Mouse (Mus musculus) neural tube, embryonic 10.5 days (tissue): ENCODE measurements around the gene Bach2.
A peak's percentile ranks its signal among the peaks of the same experiment; 100 is the strongest.

ENCODE experiments used
- DNase-seq: peaks from one replicate; pipeline ENCODE4 v3.0.0-alpha.2; 2017; ENCODE audit warnings: low spot score; ENCODE audit errors: extremely low spot score

The Bach2 gene

DNA sequence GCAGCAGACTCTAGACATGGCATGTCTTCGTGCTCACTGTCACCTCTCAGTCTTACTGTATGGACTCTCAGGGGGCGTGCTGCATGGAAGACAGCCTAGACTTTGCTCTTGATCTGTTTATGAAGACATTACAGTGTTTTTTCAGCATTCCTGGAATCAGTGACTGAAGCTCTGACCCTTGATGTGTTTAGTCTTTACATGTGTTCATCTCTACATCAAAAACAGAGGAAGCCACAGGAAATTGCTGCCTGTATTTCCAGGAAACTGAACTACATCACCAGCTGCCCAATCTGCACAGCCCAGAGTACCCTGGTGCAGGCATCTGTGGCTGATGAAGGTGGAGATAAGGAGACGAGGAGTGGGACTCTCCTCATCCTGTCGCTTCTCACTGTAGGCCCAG is 52.8 kb downstream of the Bach2 start:
- no peak for DNase-seq

DNA sequence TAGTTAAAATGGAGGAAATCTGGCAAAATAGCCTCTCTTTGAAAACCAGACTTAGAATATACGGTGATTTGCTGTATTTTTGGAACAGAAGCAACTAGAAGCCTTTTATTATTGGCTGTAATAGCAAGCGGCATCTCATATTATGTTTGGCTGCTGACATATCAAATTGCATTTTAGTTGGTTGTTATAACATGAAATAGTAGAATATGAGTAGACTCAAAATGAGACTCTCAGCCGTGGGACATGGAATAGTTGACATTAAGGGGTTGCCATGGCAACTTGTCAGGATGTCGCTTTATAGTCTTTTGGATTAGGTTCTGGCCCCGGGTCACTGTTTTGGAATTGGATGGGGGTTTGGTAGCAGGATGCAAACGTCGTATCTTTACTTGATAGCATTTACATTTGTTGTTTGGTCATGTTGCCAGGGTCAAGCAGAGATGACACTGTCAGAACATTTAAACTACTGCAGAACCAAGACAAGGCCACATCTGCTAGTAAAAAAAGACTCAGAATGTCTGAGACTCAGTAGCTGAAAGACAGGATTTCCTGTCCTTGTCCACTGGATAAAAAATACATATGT is 55.2 kb downstream of the Bach2 start:
- DNase-seq, result no peak

DNA sequence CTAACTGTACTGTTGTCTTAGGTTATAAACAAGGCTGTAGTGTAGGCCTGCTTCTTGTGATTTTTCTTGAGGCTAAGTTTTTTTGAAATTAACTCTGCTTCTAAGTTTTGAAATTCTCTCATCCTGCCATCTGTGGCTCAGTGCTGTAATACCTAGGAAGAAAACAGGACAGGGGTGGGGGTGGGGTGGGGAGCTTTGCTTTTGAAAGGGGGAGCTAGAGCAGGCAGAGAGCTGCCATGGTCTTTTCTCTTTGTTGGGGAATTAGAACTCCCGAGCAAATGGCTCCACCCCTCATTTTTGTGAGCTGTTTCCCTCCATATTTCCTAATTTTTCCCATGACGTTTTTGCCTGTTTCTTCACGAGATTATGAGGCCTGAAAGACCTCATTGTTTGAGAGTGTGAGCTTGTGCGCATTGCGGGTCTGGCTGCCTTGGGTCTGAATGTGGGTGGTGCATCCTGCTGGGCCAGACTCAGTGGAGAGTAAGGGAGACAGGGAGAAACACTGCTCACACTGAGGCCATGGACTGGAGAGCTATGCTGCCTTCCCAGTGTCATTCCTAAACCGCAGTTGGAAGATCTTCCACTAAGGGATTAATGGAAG is 58.6 kb downstream of the Bach2 start:
- no peak for DNase-seq

DNA sequence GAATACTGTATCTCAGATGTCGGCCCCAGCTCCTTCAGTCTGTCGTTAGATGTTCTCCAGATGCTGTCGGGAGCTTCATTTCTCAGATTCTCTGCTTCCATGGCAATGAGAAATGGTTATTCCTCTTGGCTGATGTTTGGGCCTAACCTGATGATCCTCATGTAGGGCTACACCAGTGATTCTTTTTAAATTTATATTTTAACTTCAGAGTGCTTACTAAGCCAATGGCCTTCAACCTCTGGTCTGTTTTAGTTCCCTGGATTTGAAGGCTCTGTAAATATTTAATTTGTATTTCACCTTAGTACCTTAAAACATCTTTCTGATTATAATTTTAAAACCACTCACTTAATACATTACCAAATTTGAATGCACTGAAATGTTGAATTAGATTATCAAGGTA is 60.6 kb downstream of the Bach2 start:
- no peak for DNase-seq

DNA sequence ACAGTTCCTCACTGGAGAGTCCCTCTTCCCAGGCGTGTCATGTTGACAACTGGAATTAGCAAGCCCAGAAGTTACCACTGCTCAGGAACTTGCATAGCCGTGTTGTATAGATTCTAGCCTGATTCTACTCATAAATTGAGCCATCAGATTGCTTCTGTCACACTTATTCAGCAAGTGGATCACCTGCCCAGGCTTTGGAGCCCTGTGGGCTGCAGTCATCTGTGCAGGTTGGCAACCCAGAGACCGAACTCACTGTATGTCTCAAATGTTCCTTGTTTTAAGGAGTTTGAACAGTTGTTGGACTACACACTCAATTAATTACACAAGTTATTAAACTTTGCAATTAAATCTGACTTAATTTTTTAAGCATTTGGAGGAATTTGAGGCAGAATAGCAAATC is 61.4 kb downstream of the Bach2 start:
- DNase-seq, result no peak

DNA sequence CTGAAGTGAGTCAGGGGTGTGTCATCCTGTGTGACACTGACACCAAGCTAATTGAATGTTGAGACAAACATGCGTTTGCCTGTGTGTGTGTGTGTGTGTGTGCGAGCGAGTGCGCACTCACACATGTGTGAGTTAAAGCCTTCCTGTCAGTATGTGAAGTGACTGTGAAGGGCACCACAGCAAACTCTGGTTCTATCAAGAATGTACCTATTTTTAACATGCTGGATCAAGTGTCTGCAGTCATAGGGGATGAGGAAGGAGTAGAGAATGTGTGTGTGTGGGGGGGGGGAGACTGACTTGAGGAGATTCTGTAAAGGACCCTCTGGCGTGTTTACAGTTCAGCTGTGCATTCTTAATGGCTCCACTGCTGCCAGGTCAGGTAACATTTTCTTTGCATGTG is 64.1 kb downstream of the Bach2 start:
- no peak for DNase-seq

DNA sequence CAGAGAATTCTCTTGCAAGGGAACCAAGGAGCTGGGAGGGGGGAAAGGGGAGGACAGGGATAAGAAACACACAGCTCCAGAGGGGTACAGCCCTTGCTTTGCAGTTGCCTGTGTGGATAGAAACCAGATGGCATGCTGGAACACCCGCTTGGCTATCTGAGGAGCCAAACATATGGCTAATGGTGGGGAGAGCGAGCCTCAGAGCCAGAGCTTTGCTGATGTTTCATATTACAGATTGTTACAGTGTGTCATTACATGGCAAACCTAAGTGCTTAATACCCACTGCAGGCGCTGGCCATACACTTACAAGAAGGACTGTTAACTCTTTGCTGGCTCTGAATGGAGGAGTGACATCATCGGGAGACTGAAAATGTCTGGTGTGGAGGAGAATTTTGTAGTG is 64.5 kb downstream of the Bach2 start:
- peak; percentile 70 for DNase-seq

DNA sequence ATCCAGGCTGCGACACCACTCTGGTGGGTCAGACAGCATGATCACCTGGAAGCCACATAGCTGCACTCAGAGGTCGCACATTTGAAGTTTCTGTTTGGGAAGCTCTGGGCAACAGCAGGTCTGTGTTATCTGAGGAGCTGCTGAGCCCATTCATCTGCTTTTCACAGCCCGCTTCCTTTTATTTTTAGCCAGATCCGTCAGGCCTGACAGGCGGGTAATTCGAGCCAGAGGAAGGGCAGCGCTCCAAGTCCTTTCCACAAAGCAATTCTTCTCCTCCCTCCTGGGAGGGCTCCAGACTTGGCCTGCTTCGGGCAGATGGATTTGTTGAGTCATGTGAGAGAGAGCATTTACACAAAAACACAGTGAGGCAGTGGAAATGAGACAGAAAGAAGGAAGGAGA is 65.1 kb downstream of the Bach2 start:
- DNase-seq, result peak; percentile 86

DNA sequence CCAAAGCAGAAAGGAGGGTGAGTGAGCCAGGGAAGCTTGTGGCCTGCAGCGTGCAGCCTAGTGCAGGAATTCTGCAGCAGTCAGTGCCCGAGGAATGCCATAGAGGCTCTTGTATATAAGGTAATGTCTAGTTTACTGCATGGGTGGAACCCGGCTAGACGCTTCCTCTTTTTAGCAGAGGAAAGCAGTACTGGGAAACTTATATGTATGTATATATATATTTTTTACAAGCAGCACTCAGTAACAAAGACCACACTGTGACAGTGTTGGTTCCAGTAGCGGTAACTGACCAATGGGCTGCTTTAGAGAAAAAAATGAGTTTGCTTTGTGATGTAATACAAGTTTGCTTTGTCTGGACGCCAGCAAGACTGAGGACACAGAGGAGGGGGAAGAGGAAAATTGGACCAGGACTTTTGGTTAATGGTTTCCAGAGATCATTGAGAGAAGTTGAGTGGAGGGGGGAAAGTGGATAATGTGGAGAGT is 65.7 kb downstream of the Bach2 start:
- DNase-seq, result no peak

DNA sequence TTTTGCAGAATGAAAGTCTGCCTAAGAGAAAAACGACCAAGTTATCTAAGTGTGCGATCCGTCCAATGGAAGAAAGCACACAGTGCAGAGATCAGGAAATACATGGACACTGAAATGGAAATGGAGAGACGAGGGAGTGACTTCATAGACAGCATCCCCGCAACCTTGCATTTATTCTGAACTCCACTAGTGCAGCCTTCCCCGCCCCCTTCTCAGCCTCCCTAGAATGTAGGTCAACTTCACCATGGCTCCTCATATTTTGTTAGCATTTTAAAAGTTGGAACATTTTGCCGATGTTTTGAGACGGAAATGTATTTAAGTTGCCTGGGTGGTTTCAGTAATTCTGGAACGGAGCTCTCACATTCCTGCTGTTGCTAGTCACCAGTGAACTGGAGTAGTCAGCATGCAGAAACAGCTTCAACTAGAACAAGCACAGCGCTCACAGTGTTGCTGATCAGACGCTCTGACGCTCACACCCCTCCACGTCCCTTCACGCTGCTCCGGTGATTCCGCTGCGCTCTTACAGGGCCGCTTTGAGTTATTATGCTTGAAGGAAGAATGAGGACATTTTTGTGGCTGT is 66.5 kb downstream of the Bach2 start:
- no peak for DNase-seq

DNA sequence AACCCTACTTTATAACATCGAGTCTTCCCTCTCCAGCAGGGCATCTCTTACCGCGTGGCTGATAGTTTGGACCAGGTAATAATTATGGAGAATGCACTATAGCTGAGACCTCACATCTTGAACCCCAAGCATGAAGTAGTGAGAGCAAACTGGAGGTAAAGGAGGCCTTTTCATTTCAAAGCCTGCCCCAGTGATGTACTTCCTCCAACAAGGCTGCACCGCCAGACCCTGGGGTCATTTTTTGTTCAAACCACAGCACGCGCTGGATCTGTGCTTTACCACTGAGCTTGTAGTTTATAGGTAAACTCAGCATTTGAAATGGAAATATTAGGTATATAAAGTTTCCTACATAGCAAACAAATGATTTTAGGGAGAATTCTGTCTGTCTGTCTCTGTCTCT is 67.1 kb downstream of the Bach2 start:
- no peak for DNase-seq

DNA sequence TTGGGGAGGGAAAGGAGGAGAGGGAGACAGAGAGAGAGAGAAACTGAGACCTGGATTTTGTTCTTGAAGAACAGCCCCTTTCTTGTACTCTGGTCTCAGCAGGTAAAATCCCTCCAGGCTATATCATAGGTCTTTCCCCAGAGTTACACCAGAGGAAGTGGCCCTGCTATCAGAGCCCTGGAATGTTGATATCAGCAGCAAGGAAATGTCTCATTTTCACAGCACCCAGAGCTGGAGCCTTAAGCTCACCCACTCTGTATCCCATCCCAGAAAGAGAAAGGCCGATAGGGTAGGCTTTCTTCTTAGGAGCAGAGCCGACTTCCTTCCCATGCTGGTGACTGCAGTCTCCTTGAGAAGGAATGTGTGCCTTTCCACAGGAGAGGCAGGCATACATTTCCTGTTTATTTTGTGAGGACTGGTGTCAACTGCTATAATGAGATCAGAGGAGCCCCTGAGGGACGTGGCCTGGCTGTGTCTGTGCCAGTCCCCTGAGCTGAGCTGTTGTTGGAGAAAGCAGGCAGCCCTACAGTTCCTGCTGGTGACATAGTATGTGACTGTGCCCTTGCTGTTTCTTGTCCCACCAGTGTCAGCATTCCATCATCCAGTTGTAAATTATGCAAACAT is 67.7 kb downstream of the Bach2 start:
- DNase-seq, result no peak

DNA sequence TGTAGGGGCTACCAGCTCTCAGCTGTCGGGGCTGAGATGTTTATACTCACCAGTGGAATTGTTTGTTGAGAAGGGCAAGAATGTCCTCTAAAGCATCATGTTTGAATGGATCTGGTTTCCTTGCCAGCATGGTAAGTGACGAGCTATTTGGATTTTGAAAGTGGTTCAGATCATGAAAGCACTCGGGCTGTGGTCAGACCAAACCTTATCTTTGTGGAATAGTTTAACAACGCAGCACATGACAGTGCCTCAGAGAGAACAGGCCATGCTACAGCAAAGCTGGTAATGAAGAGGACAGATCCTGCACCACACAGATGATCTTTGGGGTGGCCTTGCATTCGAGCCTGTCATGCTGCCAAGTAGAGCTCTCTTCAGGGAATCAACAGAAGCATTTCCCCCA is 68.6 kb downstream of the Bach2 start:
- DNase-seq, result no peak

DNA sequence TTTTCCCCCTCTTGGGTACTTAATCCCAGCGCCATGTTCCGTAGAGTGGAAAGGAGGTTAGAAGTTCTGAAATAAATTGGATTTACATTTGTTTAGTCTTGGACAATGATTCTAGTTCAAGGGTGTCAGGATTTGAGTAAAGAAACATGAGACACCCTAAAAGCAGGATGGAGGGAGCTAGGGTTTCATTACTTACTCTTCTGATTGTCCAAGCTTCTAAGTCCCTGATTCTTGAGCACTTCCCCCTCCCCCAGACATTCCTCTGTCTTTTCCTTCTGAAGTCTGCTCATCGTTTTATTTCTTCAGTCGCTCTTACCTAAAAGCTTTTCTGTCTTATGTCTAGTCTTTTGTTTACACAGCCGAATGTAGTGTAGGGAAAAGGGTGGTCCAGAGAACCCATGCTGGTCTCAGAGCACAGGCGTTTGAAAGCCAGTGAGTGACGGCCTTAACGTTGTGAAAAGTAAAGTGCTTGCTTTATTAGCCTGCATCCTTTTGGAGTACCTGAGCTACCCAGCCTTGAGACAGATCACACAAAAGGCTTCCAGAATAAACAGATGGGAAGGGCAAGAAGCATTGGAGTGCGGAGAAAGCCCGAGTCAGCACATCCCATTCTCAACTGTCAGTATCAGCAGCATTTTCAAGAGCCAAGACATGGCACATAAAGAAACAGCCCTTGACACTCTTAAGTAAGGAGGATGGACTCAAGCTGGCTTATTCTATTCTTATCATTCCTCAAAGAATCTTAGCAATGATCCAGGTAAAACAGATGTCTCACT is 73.8 kb downstream of the Bach2 start:
- no peak for DNase-seq

DNA sequence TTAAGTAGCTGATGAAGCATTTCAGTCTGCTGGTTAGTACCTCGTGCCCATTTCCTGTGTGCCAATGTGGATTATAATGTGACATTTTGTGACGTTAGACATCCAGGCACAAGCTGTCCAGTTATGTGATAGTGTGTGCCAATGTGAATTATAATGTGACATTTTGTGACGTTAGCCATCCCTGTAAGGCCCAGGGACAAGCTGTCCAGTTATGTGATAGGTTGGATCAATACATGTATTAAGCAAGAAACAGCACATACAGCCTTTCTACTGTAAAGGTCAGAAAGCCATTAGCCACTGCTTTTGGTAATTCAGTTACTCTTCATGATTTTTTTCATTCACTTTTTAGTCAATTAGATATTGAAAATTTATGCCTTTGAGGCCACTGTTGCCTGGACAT is 76.3 kb downstream of the Bach2 start:
- no peak for DNase-seq

DNA sequence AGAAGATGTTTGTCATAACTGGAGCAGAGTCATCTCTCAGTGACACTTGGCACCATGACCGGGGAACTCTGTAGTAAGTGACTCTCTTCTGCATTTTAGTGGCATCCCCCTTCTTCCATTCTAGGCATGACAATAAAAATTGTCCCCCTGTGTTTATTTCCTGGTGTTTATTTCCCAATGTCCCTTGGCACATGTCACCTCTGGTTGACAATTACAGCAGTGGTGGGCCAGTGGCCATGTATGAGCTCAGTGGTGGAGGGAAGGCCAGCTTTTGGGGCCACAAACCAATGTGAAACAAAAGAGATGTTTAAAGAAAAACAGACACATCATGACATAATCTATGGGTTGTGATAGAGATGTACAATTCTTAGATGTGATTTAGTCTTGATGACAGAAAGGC is 80.0 kb downstream of the Bach2 start:
- DNase-seq, result no peak

DNA sequence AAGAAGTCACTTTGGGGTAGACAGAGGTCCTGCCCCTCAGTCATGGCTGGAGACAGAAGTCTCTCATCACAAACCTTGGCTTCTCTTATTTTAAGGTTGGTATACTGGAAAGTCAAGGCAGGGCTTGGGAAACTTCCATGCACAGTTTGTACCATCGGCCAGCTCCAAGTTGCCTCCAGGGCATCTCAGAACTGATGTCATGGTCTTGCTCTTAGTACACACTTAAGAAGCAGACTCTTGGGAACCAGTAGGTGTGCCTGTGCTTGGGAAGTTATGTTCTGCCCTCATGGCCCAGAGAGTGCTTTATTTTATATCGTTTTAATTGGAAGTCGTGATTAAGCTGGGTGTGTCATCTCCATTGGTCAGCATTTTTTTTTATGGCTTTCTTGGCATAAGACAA is 80.7 kb downstream of the Bach2 start:
- DNase-seq, result no peak

DNA sequence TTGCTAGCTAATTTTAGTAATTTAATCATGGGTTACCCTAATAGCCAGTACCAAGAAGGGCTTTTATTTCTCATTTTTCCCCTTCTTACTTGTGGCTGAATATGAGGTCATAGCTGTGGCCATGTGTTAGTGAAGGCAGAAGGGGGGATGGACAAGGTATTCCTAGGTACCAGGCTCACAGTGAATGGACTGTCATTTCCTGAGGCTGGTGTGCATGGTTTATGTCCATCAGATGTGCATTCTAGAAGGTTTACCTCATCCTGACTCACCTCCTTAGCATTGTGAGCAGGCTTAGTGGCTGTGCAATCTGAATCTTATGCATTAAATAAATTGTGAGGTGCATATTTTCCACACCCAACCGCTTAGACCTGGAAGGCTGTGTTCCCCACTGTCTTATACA is 81.4 kb downstream of the Bach2 start:
- DNase-seq, result no peak

DNA sequence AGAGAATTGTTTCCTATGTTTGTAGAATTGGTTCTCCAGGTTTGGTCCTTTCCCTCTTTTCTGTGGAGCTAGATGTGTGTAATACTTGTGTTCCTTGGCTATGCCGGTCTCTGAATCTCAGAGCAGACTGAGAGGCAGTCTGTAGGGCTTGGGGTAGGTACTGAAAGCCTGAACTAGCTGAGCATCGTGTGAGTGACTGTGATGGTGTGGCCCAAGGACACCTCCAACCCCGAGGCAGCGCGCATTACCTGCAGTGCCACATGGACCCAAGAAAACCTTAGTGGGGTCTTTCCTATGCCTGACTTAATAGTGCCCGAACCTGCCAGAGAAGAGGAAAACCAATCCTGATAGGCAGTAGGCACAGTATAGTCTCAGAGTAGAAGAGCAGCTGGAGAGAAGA is 85.5 kb downstream of the Bach2 start:
- no peak for DNase-seq

DNA sequence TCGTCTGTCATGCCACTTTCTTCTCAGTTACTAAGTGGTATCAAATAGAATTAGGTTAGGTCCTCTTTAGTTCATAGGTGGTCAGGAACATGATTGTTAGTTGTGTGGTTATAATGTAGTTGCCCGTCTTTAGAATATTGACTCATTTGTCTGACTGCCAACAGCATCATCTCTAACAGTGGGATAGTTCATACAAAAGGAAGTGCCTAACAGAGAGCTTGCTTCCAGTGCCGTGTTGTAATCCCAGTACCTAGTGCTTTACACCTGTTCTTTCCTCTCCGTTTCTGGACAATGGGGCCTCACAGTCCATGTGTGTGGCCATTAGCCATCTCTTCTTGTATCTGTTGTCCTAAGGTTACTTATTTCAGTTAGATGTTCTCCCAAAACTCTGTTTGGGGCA is 86.4 kb downstream of the Bach2 start:
- no peak for DNase-seq

DNA sequence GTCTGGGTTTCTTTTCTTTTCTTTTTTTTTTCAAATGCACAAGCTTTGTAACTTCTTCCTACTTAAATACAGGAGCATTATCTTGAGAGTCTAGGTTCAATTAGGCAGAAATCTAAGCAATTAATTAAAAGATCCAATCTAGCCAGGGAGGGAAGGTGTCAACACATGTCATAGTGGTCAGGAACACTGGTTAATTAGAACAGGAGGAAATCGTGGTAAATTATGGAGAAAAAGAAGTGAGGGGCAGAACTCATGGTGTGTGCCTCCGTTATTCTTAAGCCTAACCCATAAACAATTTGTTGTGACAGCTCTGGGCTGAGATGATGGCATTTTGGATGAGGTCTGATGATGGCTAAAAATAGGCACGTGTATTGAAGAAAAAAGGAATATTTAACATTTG is 87.0 kb downstream of the Bach2 start:
- no peak for DNase-seq

DNA sequence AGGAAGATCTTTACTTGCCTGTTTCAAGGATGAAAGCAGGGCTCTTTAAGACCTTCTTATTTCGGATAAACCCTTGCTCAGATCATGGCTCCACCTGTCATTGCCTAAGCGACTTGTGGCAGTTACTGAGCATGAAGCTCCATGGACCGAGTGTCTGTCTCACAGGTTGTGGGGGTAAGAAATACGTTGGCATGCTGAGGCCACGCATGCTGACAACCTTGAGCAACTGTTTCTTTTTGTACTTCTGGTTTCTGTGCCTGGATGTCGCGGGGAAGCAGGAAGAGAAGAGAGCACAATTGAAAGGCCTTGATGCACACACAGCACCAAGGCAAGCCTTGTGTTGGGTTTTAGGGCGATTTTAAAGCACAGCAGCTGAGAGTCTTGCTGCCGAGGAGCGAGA is 87.7 kb downstream of the Bach2 start:
- DNase-seq, result no peak
